Mouse (Mus musculus) urinary bladder, postnatal 0 days (tissue): Measurements from ENCODE around the gene Slc5a9. TPM values are rescaled to one million over a fixed set of nuclear protein-coding genes. Genes with fewer than 3 reads are reported as not detected.

Experiments used
- polyA plus RNA-seq: library from polyadenylated mRNA; unstranded; fragments of >200 nt; fragmentation: Nextera tagmentation; extraction: Ambion mirVana; gene quantifications from 2 replicates; pipeline ENCODE4 v1.2.1, GENCODE M21; 2015

Slc5a9 gene
- 0.83 and 1.2 TPM in 2 replicates for polyA plus RNA-seq

DNA sequence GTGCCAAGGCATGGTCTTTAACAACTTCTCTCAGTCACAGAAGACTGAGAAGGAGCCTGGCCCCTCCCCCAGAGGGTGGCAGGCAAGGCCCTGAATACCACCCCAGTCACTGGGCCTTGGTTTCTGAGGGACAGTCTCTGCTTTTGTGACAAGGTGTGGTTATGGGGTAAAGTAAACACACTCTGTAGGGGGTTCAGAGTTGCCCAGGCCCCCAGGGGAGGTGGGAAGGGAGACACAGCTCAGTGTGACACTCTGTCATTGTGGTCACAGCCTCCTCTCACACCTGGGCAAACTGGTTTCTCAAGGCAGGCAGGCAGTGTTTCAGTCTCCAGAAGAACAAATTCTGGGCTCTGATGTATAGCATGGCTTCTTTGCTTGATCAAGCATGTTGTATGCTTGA, at the start of gene Slc5a9:
Gene Slc5a9 (minus strand): TSS at position 144 of the 400 bp plus-strand sequence.

DNA sequence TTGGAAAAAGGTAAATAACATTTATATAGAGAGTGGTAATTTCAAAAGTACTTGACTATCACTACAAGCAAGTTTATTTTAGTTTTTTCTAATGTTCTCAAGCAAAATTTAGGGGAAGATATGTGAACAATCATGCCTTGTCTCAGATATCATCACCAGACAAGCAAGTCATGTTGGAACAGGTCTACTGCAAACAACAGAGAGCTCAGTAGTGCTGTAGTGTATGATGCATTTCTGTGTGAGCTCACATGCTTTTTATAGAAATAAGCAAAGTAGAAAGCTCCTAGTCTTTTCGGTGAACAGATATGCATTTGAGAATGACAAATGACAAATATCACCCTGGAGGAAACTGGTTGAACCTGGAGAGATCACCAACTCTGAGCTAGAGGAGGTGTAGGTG, 16.4 kb upstream of the Slc5a9 start, which contains the start of gene Skint8:
Gene Skint8 (plus strand): TSS at position 301 of the 400 bp plus-strand sequence.

Other genes starting within 250 kb of the Slc5a9 start
- 21.4 and 23.2 TPM in 2 replicates for gene Spata6, start 182.9 kb downstream of the Slc5a9 start, polyA plus RNA-seq
- gene Skint8, start 16.5 kb upstream of the Slc5a9 start, polyA plus RNA-seq, result 0.11 TPM in 1 of 2 replicates, not detected in the other
- gene Skint7, start 70.0 kb upstream of the Slc5a9 start, polyA plus RNA-seq, result 0.08 and 0.15 TPM in 2 replicates
- gene Skint1, start 103.4 kb upstream of the Slc5a9 start, polyA plus RNA-seq, result not detected in 2 replicates
- gene Skint4, start 169.1 kb upstream of the Slc5a9 start, polyA plus RNA-seq, result 0.06 TPM in 1 of 2 replicates, not detected in the other